27 mouse cellular contexts compared by ENCODE assay signal in genomic region chr6:71741998-71742636, GRCm38 (mm10). TPM values are rescaled to one million over a fixed set of nuclear protein-coding genes. Genes with fewer than 3 reads are reported as not detected.
DNase-seq lines count a peak whose midpoint lies in the region; ATAC-seq and TF ChIP-seq lines count a peak whose summit lies in the region.
"Had no signal": no experiment of that assay in that cellular context is flagged by ENCODE, and none has a peak within 500 bp of the region (broad histone marks: within the 10 kb centered on the region; RNA-seq: fewer than 3 reads in every experiment).

No protein-coding gene starts in this region.

- TF ChIP-seq CTCF in liver, adult 2 months (IDR thresholded peaks at IDR 0.05; ENCODE audit: low read depth, low read length) = no peak
- no peak for TF ChIP-seq CTCF in liver, postnatal 0 days (IDR thresholded peaks at IDR 0.05; ENCODE audit: low read depth)

- TF ChIP-seq POLR2A in liver, adult 2 months (IDR thresholded peaks at IDR 0.05; ENCODE audit: extremely low read depth, insufficient read depth, low read length) = no peak

- H3K4me2 ChIP-seq in embryonic facial prominence, embryonic 14.5 days (ENCODE audit: low read depth, low read length) = no peak overlapping the region
- no peak overlapping the region for H3K4me2 ChIP-seq in liver, embryonic 12.5 days
- no peak overlapping the region for H3K4me2 ChIP-seq in liver, postnatal 0 days (ENCODE audit: low read depth, low read length)
- H3K4me2 ChIP-seq: embryonic facial prominence, embryonic 13.5 days; forebrain, embryonic 12.5 days had no signal

- WGBS in embryonic facial prominence, embryonic 14.5 days = 62% methylated on average over 6 of the region's 6 CpGs
- 85% methylated on average over 6 of the region's 6 CpGs for WGBS in embryonic facial prominence, embryonic 10.5 days
- WGBS in liver, adult 2 months = 23% methylated on average over 6 of the region's 6 CpGs
- WGBS in liver, embryonic 12.5 days (ENCODE audit: insufficient replicate concordance) = 51% methylated on average over 6 of the region's 6 CpGs
- WGBS in liver, postnatal 0 days (ENCODE audit: insufficient replicate concordance) = 47% methylated on average over 6 of the region's 6 CpGs

- peak; percentile 74; the same call in 1 of the 2 replicates for ATAC-seq in embryonic facial prominence, embryonic 14.5 days (ENCODE audit: low read depth)
- no peak for ATAC-seq in liver, embryonic 12.5 days
- peak; percentile 70; the same call in 1 of the 2 replicates for ATAC-seq in liver, postnatal 0 days
- ATAC-seq: activated CD4-positive, CD25-positive, alpha-beta regulatory T cell, adult 4 months; CD4-positive, CD25-positive, alpha-beta regulatory T cell, adult 4 months; forebrain, embryonic 14.5 days; forebrain, embryonic 16.5 days; Patski had no signal

- no peaks in the 10 kb centered on the region for H3K36me3 ChIP-seq in embryonic facial prominence, embryonic 14.5 days (ENCODE audit: control insufficient read depth, insufficient read depth, low read length)
- no peaks in the 10 kb centered on the region for H3K36me3 ChIP-seq in embryonic facial prominence, embryonic 10.5 days (replicated peaks)
- no peaks in the 10 kb centered on the region for H3K36me3 ChIP-seq in liver, adult 2 months (ENCODE audit: control insufficient read depth, insufficient read depth, low read length)
- H3K36me3 ChIP-seq in liver, embryonic 12.5 days = no peaks in the 10 kb centered on the region
- no peaks in the 10 kb centered on the region for H3K36me3 ChIP-seq in liver, postnatal 0 days (replicated peaks; ENCODE audit: insufficient read depth, low read length)
- H3K36me3 ChIP-seq: embryonic facial prominence, embryonic 13.5 days; forebrain, embryonic 10.5 days; forebrain, embryonic 12.5 days; G1E had no signal

- no peak for TF ChIP-seq EP300 in liver, postnatal 0 days (IDR thresholded peaks at IDR 0.05; ENCODE audit: low read depth)

- no peaks in the 10 kb centered on the region for H3K9me3 ChIP-seq in embryonic facial prominence, embryonic 14.5 days (ENCODE audit: control insufficient read depth, low read length)
- H3K9me3 ChIP-seq in embryonic facial prominence, embryonic 10.5 days = no peaks in the 10 kb centered on the region
- no peaks in the 10 kb centered on the region for H3K9me3 ChIP-seq in liver, embryonic 12.5 days (replicated peaks)
- no peaks in the 10 kb centered on the region for H3K9me3 ChIP-seq in liver, postnatal 0 days (ENCODE audit: low read length)
- H3K9me3 ChIP-seq: embryonic facial prominence, embryonic 13.5 days; forebrain, embryonic 10.5 days; forebrain, embryonic 12.5 days; G1E had no signal

- no peak overlapping the region; the same call in 1 of the 2 replicates for H3K27ac ChIP-seq in embryonic facial prominence, embryonic 14.5 days (replicated peaks; ENCODE audit: low read depth, low read length)
- H3K27ac ChIP-seq in embryonic facial prominence, embryonic 10.5 days (replicated peaks) = no peak overlapping the region
- H3K27ac ChIP-seq in liver, adult 2 months (replicated peaks; ENCODE audit: insufficient read depth, low read depth, low read length) = no peak overlapping the region
- no peak overlapping the region for H3K27ac ChIP-seq in liver, embryonic 12.5 days
- H3K27ac ChIP-seq in liver, postnatal 0 days (ENCODE audit: low read depth) = 0 out of 2 replicates have a peak overlapping the region, but pooled peaks have one; percentile 4

- DNase-seq in embryonic facial prominence, embryonic 14.5 days (ENCODE audit: low spot score) = peak; percentile 83
- DNase-seq in embryonic facial prominence, embryonic 10.5 days (ENCODE audit: low spot score) = no peak
- peak; percentile 37 for DNase-seq in liver, adult 2 months (ENCODE audit: extremely low read depth, low read depth, low spot score)
- DNase-seq in liver, postnatal 0 days = no peak
- no peak for DNase-seq in liver
- DNase-seq in thymus, postnatal 0 days (ENCODE audit: low spot score) = no peak
- DNase-seq: adrenal gland, adult 8-10 months; adrenal gland, postnatal 14 days; adrenal gland, postnatal 36 days; B cell, adult 2 months; cerebellum, adult 11-12 months; cerebellum, adult 2 months; cerebellum, adult 9-10 months; cerebellum, postnatal 10 days; cerebellum, postnatal 25 days had no signal

- no peaks in the 10 kb centered on the region for H3K79me2 ChIP-seq in liver, adult 2 months (ENCODE audit: control insufficient read depth, insufficient read depth, low read length)

- no peak overlapping the region for H3K9ac ChIP-seq in embryonic facial prominence, embryonic 14.5 days (ENCODE audit: low read depth, low read length)
- no peak overlapping the region for H3K9ac ChIP-seq in liver, adult 2 months (ENCODE audit: low read depth, low read length)
- H3K9ac ChIP-seq in liver, embryonic 12.5 days = no peak overlapping the region
- no peak overlapping the region for H3K9ac ChIP-seq in liver, postnatal 0 days (replicated peaks)
- H3K9ac ChIP-seq: embryonic facial prominence, embryonic 13.5 days; forebrain, embryonic 12.5 days had no signal

- H3K4me1 ChIP-seq in embryonic facial prominence, embryonic 14.5 days (ENCODE audit: control insufficient read depth, insufficient read depth, low read length) = peaks cover 11% of the 10 kb centered on the region
- H3K4me1 ChIP-seq in embryonic facial prominence, embryonic 10.5 days = no peaks in the 10 kb centered on the region
- H3K4me1 ChIP-seq in liver, adult 2 months (ENCODE audit: control insufficient read depth, insufficient read depth, low read length) = no peaks in the 10 kb centered on the region
- H3K4me1 ChIP-seq in liver, embryonic 12.5 days = peaks cover 5% of the 10 kb centered on the region; the same call in 1 of the 2 replicates
- 0 out of 2 replicates have a peak, but pooled peaks cover 3% of the 10 kb centered on the region for H3K4me1 ChIP-seq in liver, postnatal 0 days (ENCODE audit: insufficient read depth)

- H3K4me3 ChIP-seq in embryonic facial prominence, embryonic 14.5 days (ENCODE audit: low read depth, low read length) = no peak overlapping the region
- H3K4me3 ChIP-seq in embryonic facial prominence, embryonic 10.5 days = no peak overlapping the region
- H3K4me3 ChIP-seq in liver, adult 2 months (ENCODE audit: insufficient read depth, low read depth, low read length) = no peak overlapping the region
- no peak overlapping the region for H3K4me3 ChIP-seq in liver, embryonic 12.5 days
- H3K4me3 ChIP-seq in liver, postnatal 0 days (ENCODE audit: low read depth, low read length) = no peak overlapping the region
- H3K4me3 ChIP-seq: embryonic facial prominence, embryonic 13.5 days; erythroblast, embryonic 14.5 days; forebrain, embryonic 10.5 days; forebrain, embryonic 12.5 days had no signal

- no peaks in the 10 kb centered on the region for H3K27me3 ChIP-seq in embryonic facial prominence, embryonic 14.5 days (replicated peaks; ENCODE audit: control insufficient read depth, insufficient read depth, low read length)
- no peaks in the 10 kb centered on the region for H3K27me3 ChIP-seq in embryonic facial prominence, embryonic 10.5 days (replicated peaks; ENCODE audit: low read depth, poor library complexity, severe bottlenecking)
- H3K27me3 ChIP-seq in liver, adult 2 months (ENCODE audit: control insufficient read depth, insufficient read depth, low read length) = no peaks in the 10 kb centered on the region
- H3K27me3 ChIP-seq in liver, embryonic 12.5 days (replicated peaks) = no peaks in the 10 kb centered on the region
- H3K27me3 ChIP-seq in liver, postnatal 0 days (ENCODE audit: insufficient read depth, low read length) = no peaks in the 10 kb centered on the region
- H3K27me3 ChIP-seq: CH12.LX; embryonic facial prominence, embryonic 13.5 days; forebrain, embryonic 12.5 days had no signal

RNA-seq across cellular contexts. Expression of gene Reep1, which starts 34.8 kb away (rescaled TPM):
- 28.4 and 29.3 TPM in 2 replicates for polyA plus RNA-seq in embryonic facial prominence, embryonic 14.5 days (2014; fragmentation: Nextera tagmentation; extraction: Ambion mirVana)
- 17.4 and 18.3 TPM in 2 replicates for polyA plus RNA-seq in embryonic facial prominence, embryonic 10.5 days (2016; fragmentation: Nextera tagmentation; extraction: Ambion mirVana)
- 0.74 and 0.94 TPM in 2 replicates for total RNA-seq in liver, adult 2 months (2014; rRNA removed)
- 0.22 and 0.40 TPM in 2 replicates for polyA plus RNA-seq in liver, adult 2 months (2012; rRNA removed)
- polyA plus RNA-seq in liver, embryonic 12.5 days (2016; fragmentation: Nextera tagmentation; extraction: Ambion mirVana) = 5.6 and 5.9 TPM in 2 replicates
- 1.9 and 2.3 TPM in 2 replicates for polyA plus RNA-seq in liver, postnatal 0 days (2015; fragmentation: Nextera tagmentation; extraction: Ambion mirVana)
- polyA plus RNA-seq in thymus, postnatal 0 days (2015; fragmentation: Nextera tagmentation; extraction: Ambion mirVana) = 2.2 and 2.4 TPM in 2 replicates
- polyA plus RNA-seq: erythroblast, embryonic 14.5 days; G1E had no signal

Comparison
In these comparisons a context has a peak if more than half of its experiments do, and no peak if none do; other contexts are left out.
1. DNase-seq: peak in embryonic facial prominence, embryonic 14.5 days (single experiment) and liver, adult 2 months (single experiment); none in embryonic facial prominence, embryonic 10.5 days (single experiment), liver, postnatal 0 days (single experiment), liver (single experiment) and thymus, postnatal 0 days (single experiment).